Mouse (Mus musculus): ENCODE results near the gene Pam16. TPM values are rescaled to one million over a fixed set of nuclear protein-coding genes. Genes with fewer than 3 reads are reported as not detected.

The Pam16 gene
- polyA plus RNA-seq, 1 experiment from 2014 or later: 192 TPM

DNA sequence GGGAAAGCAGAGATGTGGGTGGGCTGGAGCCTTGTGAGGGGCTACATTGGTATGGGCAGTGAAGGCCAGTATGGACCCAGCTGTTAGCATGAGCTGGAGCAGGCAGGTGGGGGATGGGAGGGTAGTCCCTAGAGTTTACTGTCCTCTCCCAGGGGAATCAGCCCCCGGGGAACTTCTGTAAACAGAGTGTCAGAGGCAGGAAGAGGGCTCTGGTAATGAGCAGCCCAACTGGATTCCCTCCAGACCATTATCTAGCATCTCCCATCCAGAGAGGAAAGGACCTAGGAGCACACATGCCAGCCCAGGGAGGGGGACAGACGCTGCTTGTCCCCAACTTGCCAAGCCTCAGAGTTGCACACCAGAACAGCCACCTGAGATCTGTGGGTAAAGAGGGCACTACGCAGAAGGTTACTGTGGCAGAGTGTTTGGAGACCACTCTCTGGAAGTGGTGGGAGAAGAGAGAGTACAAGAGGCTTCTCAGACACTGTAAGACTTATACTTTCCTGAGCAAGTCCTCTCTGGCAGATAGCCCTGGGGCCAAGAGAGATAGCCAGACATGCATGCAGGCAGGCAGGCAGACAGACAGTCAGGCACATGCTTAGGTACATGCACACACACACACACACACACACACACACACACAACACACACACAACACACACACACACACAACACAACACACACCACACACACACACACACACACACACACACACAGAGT is 16.5 kb upstream of the Pam16 start:
- Histone ChIP-seq H3K9ac (ENCODE audit: low read length) (no peak overlapping the region), H3K4me1 (ENCODE audit: control insufficient read depth, insufficient read depth, low read length) (peaks cover 30% of the 10 kb centered on the region), H3K27ac (ENCODE audit: low read depth, low read length) (no peak overlapping the region), H3K4me2 (ENCODE audit: low read length) (peak overlapping the region; percentile 82; the same call in 1 of the 2 replicates), H3K9me3 (replicated peaks; ENCODE audit: control insufficient read depth, low read length) (no peaks in the 10 kb centered on the region), H3K36me3 (ENCODE audit: control insufficient read depth, insufficient read depth, low read length) (no peaks in the 10 kb centered on the region), H3K27me3 (replicated peaks; ENCODE audit: control insufficient read depth, insufficient read depth, low read length) (no peaks in the 10 kb centered on the region), H3K4me3 (ENCODE audit: low read depth, low read length) (no peak overlapping the region)
- ATAC-seq: no peak
- 65% methylated on average over 3 of the region's 3 CpGs for WGBS
- DNase-seq (ENCODE audit: low spot score): no peak

DNA sequence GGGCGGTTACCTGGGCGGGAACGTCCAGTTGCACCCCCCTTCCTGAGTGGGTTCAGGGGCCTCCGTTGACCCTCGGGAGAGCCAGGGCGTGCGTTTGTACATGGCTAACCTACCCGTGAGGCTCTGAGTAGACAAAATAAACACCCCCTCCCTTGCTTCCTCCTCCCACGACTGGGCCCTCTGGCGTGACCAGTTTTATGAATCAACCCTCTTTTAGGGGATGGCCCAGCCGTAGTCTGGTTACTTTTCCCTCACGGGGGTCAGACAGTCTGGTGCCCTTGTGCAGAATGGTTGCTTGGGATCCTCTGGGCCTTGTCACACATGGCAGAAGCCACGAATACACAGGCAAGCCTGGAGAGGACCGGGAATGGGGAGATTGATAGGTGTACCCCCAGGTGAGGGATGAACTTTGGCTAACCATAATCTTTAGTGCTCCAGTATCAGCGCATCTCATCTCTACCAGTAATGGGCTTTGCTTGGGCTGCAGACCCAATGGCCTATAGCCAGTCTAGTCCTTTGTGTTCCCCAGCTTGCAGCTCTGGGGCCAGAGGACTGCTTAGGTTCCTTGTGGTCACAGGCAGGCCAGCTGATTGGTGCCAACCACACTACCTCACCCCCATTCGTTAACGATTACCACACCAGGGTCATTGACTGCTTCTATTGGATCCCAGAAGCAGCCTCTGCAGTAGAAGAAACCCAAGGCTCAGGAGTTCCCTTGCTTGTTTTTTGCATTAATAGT is 15.6 kb upstream of the Pam16 start:
- ATAC-seq: no peak
- Histone ChIP-seq H3K4me3 (ENCODE audit: low read depth, low read length) (peak overlapping the region; percentile 41), H3K4me1 (ENCODE audit: control insufficient read depth, insufficient read depth, low read length) (peaks cover 30% of the 10 kb centered on the region), H3K4me2 (ENCODE audit: low read length) (peak overlapping the region; percentile 82), H3K36me3 (ENCODE audit: control insufficient read depth, insufficient read depth, low read length) (no peaks in the 10 kb centered on the region), H3K27me3 (replicated peaks; ENCODE audit: control insufficient read depth, insufficient read depth, low read length) (no peaks in the 10 kb centered on the region), H3K27ac (ENCODE audit: low read depth, low read length) (no peak overlapping the region), H3K9ac (ENCODE audit: low read length) (peak overlapping the region; percentile 65), H3K9me3 (replicated peaks; ENCODE audit: control insufficient read depth, low read length) (no peaks in the 10 kb centered on the region)
- no peak for DNase-seq (ENCODE audit: low spot score)
- WGBS: 17% methylated on average over 17 of the region's 17 CpGs

DNA sequence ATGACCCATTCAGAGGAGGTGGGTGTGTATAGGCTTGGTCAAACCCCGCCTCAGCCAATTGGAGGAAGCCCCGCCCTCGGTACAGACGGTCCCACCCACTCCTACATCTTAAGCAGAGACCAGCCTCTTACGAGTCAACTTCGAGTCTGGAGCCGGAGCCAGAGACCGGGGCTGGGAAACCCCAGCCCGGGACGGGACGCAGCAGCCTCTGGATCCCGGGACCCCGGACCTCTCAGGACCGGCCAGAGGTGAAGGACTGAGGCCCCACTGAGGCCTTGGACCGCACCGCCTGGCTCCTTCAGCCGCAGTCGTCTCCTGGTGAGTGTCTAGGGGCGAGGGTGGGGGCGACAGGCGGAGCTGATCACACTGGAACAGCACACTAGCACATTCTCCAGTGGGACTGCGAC is 15.0 kb upstream of the Pam16 start, which contains the start of the genes Vasn and Dnaja3:
Gene Vasn (plus strand): TSS at position 111 of the 407 bp plus-strand sequence.
Gene Dnaja3 (plus strand): TSS at position 159 of the 407 bp plus-strand sequence.
- H3K9me3 ChIP-seq (replicated peaks; ENCODE audit: control insufficient read depth, low read length): no peaks in the 10 kb centered on the region
- no peaks in the 10 kb centered on the region for H3K27me3 ChIP-seq (replicated peaks; ENCODE audit: control insufficient read depth, insufficient read depth, low read length)
- H3K9ac ChIP-seq (ENCODE audit: low read length): peak within 1 kb of the TSS; percentile 65
- H3K27ac ChIP-seq (ENCODE audit: low read depth, low read length): no peak within 1 kb of the TSS
- H3K4me2 ChIP-seq (ENCODE audit: low read length): peak within 1 kb of the TSS; percentile 82
- peak; percentile 90 for ATAC-seq
- H3K4me1 ChIP-seq (ENCODE audit: control insufficient read depth, insufficient read depth, low read length): peaks cover 30% of the 10 kb centered on the region
- 1% methylated on average over 22 of the region's 22 CpGs for WGBS
- peak within 1 kb of the TSS; percentile 41 for H3K4me3 ChIP-seq (ENCODE audit: low read depth, low read length)
- peaks cover under 1% of the 10 kb centered on the region; the same call in 1 of the 2 replicates for H3K36me3 ChIP-seq (ENCODE audit: control insufficient read depth, insufficient read depth, low read length)
- DNase-seq (ENCODE audit: low spot score): peak; percentile 84

DNA sequence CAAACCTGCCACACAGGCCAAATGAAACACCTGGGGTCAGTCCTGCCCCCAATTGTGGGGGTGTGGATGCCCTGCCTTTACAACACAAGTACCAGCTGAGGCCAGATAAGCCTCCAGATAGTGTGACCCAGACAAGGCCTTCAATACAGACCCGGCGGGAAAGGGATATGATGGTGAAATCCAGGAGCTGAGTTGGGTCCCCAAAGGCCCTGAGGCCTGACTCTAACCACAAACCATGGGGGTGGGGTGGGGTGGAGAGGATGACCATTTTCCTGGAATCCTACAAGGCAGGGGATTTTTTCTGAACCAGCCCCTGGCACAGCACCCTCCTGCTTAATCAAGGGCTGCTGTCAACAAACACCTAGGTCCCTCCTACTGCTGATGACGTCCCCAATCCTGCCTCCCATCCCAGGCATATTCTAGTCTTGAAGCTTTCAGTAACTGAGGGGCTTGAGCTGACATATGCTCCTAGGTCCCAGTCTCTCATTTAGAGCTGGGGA is 14.2 kb upstream of the Pam16 start:
- Histone ChIP-seq H3K9ac (ENCODE audit: low read length) (no peak overlapping the region), H3K4me3 (ENCODE audit: low read depth, low read length) (no peak overlapping the region), H3K4me2 (ENCODE audit: low read length) (no peak overlapping the region), H3K9me3 (replicated peaks; ENCODE audit: control insufficient read depth, low read length) (no peaks in the 10 kb centered on the region), H3K27ac (ENCODE audit: low read depth, low read length) (no peak overlapping the region), H3K4me1 (ENCODE audit: control insufficient read depth, insufficient read depth, low read length) (peaks cover 25% of the 10 kb centered on the region), H3K27me3 (replicated peaks; ENCODE audit: control insufficient read depth, insufficient read depth, low read length) (no peaks in the 10 kb centered on the region), H3K36me3 (ENCODE audit: control insufficient read depth, insufficient read depth, low read length) (peaks cover 5% of the 10 kb centered on the region; the same call in 1 of the 2 replicates)
- DNase-seq (ENCODE audit: low spot score) (no peak), ATAC-seq (no peak)
- 93% methylated on average over 3 of the region's 3 CpGs for WGBS

DNA sequence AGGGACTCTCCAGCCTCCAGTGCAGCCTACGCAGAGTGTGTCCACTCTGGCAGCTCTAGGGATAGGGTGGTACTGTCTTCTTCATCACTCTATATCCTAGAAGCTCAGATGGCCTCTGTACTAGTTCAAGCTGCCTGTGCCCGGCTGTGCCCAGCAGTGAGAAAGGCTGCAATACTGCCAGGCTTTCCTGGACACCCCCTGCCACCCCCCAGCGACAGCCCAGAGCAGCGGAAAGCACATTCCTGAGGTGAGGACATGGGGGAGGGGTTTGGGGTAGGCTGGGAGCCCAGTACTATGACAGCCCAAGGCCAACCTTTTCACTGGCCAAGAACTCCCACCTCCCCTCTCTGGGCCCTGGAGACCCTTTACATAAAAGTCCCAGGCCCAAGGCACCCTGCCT is 11.0 kb upstream of the Pam16 start:
- H3K9ac ChIP-seq (ENCODE audit: low read length): no peak overlapping the region
- DNase-seq (ENCODE audit: low spot score) (no peak), ATAC-seq (no peak)
- no peak overlapping the region for H3K27ac ChIP-seq (ENCODE audit: low read depth, low read length)
- H3K4me1 ChIP-seq (ENCODE audit: control insufficient read depth, insufficient read depth, low read length): peaks cover 7% of the 10 kb centered on the region
- no peaks in the 10 kb centered on the region for H3K9me3 ChIP-seq (replicated peaks; ENCODE audit: control insufficient read depth, low read length)
- H3K4me3 ChIP-seq (ENCODE audit: low read depth, low read length): no peak overlapping the region
- H3K36me3 ChIP-seq (ENCODE audit: control insufficient read depth, insufficient read depth, low read length): peaks cover 5% of the 10 kb centered on the region; the same call in 1 of the 2 replicates
- 72% methylated on average over 4 of the region's 4 CpGs for WGBS
- no peaks in the 10 kb centered on the region for H3K27me3 ChIP-seq (replicated peaks; ENCODE audit: control insufficient read depth, insufficient read depth, low read length)
- no peak overlapping the region for H3K4me2 ChIP-seq (ENCODE audit: low read length)

DNA sequence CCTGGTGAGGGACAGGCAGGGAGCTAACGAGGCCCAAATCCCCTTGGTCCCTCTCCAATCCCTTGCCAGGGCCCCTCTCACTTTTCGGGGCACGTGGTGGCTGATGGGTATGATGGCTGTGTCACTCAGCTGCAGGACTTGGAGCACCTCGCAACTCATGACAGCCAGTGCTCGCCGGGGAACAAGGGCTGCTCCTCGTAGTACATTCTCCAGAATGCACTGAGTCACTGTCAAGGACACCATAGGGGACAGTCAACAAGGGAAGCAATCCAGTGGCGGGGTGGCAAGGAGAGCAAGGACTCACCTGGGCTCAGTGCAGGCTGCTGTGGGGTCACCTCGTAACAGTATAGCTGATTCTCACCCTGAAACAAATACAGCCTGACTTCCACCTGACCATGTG is 9.9 kb upstream of the Pam16 start:
- DNase-seq (ENCODE audit: low spot score) (no peak), ATAC-seq (no peak)
- WGBS: 77% methylated on average over 9 of the region's 9 CpGs
- Histone ChIP-seq H3K9me3 (replicated peaks; ENCODE audit: control insufficient read depth, low read length) (no peaks in the 10 kb centered on the region), H3K4me1 (ENCODE audit: control insufficient read depth, insufficient read depth, low read length) (peaks cover 3% of the 10 kb centered on the region; the same call in 1 of the 2 replicates), H3K4me3 (ENCODE audit: low read depth, low read length) (no peak overlapping the region), H3K36me3 (ENCODE audit: control insufficient read depth, insufficient read depth, low read length) (peaks cover 5% of the 10 kb centered on the region; the same call in 1 of the 2 replicates), H3K9ac (ENCODE audit: low read length) (no peak overlapping the region), H3K4me2 (ENCODE audit: low read length) (no peak overlapping the region), H3K27ac (ENCODE audit: low read depth, low read length) (no peak overlapping the region), H3K27me3 (replicated peaks; ENCODE audit: control insufficient read depth, insufficient read depth, low read length) (no peaks in the 10 kb centered on the region)

DNA sequence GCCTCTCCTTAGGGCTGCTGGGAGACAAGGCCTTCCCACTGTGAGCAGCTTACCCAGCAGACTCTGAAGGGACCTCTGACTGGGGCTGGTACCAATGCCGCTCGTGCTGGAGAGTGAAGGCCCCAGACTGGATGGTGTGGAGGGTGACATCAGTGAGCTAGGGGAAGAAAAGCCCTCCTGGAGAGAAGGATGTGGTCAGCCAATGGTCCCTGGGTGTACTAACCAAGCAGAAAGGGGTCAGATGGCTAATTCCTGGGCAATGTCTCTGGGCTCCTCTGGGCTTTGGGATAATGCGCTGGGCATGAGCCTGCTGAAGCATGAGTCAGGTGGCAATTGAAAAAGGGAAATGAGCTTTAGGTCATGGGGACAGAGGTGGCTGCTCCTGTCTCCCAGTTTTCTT is 8.9 kb upstream of the Pam16 start:
- H3K9me3 ChIP-seq (replicated peaks; ENCODE audit: control insufficient read depth, low read length): no peaks in the 10 kb centered on the region
- H3K27ac ChIP-seq (ENCODE audit: low read depth, low read length): no peak overlapping the region
- no peak overlapping the region for H3K4me3 ChIP-seq (ENCODE audit: low read depth, low read length)
- no peak for DNase-seq (ENCODE audit: low spot score)
- H3K4me1 ChIP-seq (ENCODE audit: control insufficient read depth, insufficient read depth, low read length): no peaks in the 10 kb centered on the region
- H3K9ac ChIP-seq (ENCODE audit: low read length): no peak overlapping the region
- no peaks in the 10 kb centered on the region for H3K27me3 ChIP-seq (replicated peaks; ENCODE audit: control insufficient read depth, insufficient read depth, low read length)
- 88% methylated on average over 3 of the region's 3 CpGs for WGBS
- no peak overlapping the region for H3K4me2 ChIP-seq (ENCODE audit: low read length)
- H3K36me3 ChIP-seq (ENCODE audit: control insufficient read depth, insufficient read depth, low read length): peaks cover 5% of the 10 kb centered on the region; the same call in 1 of the 2 replicates
- ATAC-seq: no peak

DNA sequence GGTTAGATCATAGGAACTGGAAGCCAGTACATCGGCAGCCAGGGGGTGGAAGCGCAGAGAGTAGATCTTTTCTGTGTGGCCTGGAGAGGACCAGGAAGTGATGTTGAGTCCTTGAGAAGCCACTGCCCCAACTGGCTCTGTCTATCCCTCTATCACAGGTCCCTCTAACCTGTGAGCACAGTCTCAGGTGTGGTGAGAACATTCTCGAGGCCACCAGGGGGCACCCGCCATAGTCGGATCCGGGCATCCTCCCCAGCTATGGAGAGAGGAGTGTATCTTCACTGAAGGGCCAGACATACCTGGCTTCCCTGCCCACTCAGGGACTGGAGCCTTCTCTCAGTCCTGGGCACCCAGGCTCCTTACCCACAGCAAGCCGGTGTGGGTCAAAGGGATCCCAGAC is 7.3 kb upstream of the Pam16 start:
- DNase-seq (ENCODE audit: low spot score) (peak; percentile 32), ATAC-seq (no peak)
- H3K4me2 ChIP-seq (ENCODE audit: low read length): no peak overlapping the region
- no peak overlapping the region for H3K4me3 ChIP-seq (ENCODE audit: low read depth, low read length)
- H3K4me1 ChIP-seq (ENCODE audit: control insufficient read depth, insufficient read depth, low read length): no peaks in the 10 kb centered on the region
- H3K27me3 ChIP-seq (replicated peaks; ENCODE audit: control insufficient read depth, insufficient read depth, low read length): no peaks in the 10 kb centered on the region
- no peak overlapping the region for H3K9ac ChIP-seq (ENCODE audit: low read length)
- WGBS: 45% methylated on average over 7 of the region's 7 CpGs
- H3K9me3 ChIP-seq (replicated peaks; ENCODE audit: control insufficient read depth, low read length): no peaks in the 10 kb centered on the region
- no peak overlapping the region for H3K27ac ChIP-seq (ENCODE audit: low read depth, low read length)
- H3K36me3 ChIP-seq (ENCODE audit: control insufficient read depth, insufficient read depth, low read length): peaks cover 9% of the 10 kb centered on the region
